Mouse (Mus musculus): ENCODE data around the gene Erp29.

The Erp29 gene

GRCm38 (mm10) chr5:121449976-121450375 is 2.3 kb downstream of the Erp29 start:
- peak; percentile 73 for DNase-seq (ENCODE audit: low spot score)

DNA sequence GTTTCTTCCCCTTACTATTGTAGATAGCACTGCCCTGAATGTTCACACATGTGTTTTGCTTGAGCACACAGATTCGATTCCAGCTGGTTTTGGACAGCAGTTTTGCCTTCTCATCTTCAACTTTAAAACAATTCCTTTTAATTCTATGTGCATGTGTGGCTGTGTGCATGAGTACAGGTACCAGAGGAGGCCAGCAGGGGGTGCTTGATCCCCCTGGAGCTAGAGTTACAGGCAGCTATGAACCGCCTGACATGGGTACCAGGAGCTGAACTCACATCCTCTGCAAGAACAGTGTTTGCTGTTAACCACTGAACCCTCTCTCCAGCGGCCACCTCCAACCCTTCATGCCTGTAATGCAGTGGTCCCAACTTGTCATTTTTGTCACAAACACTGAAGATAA is 3.9 kb downstream of the Erp29 start:
- peak; percentile 20 for DNase-seq (ENCODE audit: low spot score)

DNA sequence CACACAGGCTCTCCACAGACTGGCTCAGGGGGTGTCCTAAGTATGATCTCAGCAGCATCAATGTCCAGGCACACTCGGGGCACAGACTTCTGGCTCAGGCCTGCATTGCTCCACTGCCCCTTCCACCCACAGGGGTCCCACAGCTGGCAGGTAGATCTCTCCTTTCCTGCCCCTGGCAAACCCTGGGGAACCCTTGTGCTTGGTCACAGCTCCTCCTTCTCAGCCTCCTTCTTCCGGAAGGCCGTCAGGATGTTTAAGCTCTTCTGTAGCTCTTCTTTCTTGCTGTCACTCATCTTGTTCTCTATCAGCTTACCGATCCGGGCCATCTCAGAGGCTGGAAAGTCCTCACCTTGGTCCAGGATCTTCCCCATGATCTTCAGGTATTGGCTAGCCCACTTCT is 7.4 kb downstream of the Erp29 start:
- no peak for DNase-seq (ENCODE audit: low spot score)

- DNase-seq (ENCODE audit: low spot score), result peak; percentile 63
Observed at GRCm38 (mm10) chr5:121443548-121443947, 8.8 kb downstream of the Erp29 start.

- DNase-seq (ENCODE audit: low spot score), result no peak
Observed at GRCm38 (mm10) chr5:121438756-121439155, 13.6 kb downstream of the Erp29 start.

DNA sequence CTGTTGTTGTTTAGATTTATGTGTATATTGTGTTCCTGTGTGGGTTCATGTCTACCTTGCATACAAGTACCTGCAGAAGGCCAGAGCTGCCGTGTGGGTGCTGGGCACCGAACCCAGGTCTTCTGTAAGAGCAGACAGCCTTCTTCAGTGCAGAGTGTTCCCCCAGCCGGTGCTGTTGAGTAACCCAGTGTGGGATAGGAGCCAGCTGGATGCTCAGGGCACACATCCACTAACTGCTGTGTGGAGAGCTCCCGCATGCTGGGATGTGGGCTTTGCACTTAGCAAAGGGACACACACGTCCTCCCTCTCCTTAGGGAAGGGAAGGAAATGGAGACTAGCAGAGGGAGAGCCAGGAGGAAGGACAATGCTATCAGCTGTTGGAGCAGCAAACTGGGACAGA is 14.2 kb downstream of the Erp29 start:
- no peak for DNase-seq (ENCODE audit: low spot score)

- no peak for DNase-seq (ENCODE audit: low spot score)
Observed at GRCm38 (mm10) chr5:121428954-121429353, 23.4 kb downstream of the Erp29 start.

DNA sequence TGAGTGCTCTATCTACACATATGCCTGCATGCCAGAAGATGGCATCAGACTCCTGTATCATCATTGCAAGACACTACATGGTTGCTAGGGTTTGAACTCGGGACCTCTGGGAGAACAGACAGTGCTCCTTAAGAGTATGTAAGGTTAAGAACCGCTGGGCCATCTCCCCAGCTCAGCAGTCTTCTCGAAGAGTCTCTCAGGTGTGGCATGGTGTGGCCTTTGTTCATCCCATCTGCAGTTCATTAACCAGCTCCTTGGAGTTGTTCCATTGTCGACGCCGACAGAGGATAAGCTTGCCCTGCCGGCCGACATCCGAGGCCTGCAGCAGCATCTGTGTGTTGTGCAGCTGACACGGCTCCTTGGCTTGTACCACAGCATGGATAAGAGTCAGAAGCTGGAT is 29.0 kb downstream of the Erp29 start:
- DNase-seq (ENCODE audit: low spot score), result no peak

DNA sequence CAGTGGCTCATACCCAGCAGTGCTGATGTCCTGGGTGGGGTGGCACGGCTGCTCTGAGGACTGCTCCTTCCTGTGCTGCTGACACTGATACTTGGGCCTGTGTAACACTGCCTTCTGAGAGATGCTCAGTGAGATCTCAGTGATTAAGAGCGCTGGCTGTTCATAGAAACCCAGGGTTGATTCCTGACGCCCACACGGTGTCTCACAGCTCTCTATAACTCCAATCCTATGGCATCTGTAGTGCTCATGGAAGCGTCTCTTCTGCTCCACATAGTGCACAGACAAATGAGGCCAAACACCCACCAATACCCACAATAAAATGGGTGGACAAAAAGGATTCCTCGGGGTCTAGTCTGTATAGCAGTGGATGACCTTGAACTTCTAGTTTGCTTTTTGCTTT is 29.5 kb downstream of the Erp29 start:
- DNase-seq (ENCODE audit: low spot score), result no peak

DNA sequence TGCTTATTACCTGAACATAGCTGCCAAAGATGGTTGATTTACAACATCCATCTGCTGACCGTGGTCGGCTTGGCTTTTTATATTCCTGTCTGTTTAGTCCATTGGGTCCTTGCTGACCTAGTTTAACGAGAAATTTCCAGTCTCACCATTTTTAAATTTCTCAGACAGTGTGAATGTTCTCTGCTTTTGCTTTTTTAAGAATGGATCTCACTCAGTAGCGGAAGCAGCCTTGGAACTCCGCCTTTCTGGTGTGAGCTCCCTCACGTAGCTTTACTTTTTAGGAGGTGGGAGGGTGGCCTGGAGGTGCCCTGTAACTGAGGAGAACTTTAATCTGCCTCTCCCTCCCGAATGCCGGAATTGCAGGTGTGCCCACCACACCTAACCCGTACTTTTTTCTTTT is 31.6 kb downstream of the Erp29 start:
- DNase-seq (ENCODE audit: low spot score), result no peak

DNA sequence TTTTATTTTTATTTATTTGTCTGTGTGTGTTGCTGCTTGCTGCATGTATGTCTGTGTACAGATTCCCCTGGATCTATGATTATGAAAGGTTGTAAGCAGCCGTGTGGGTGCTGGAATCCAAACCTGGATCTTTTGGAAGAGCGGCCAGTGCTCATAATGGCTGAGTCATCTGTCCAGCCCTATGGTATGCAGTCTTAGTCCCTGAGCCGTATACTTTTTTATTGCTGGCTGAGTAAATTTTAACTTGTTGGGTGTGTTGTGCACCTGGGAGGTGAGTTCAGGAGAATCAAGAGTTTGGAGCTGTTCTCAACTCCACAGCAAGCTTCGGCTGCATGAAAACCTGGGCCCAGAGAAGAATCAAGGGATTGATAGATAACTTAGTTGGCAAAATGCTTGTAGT is 41.3 kb downstream of the Erp29 start:
- DNase-seq (ENCODE audit: low spot score), result no peak

GRCm38 (mm10) chr5:121407856-121408255 is 44.5 kb downstream of the Erp29 start:
- DNase-seq (ENCODE audit: low spot score), result no peak

DNA sequence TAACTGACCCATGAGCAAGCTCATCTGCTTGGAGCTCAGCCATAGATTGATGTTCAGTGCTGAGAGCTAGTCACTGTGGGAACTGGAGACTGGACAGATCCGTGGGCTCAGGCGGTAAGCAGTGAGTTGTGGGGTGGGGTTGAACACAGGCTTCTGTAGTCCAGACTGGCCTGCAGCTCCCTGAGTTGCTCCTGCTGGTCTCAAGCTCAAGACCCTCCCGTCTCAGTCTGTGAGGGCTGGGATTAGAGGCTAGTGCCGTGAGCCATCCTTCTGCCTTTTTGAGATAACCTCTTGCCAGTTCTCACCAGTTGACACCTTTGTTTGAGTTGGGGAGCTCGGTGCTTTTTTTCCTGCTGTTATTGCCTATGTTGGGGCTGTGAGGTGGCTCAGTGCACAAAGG is 51.5 kb downstream of the Erp29 start:
- no peak for DNase-seq (ENCODE audit: low spot score)

DNA sequence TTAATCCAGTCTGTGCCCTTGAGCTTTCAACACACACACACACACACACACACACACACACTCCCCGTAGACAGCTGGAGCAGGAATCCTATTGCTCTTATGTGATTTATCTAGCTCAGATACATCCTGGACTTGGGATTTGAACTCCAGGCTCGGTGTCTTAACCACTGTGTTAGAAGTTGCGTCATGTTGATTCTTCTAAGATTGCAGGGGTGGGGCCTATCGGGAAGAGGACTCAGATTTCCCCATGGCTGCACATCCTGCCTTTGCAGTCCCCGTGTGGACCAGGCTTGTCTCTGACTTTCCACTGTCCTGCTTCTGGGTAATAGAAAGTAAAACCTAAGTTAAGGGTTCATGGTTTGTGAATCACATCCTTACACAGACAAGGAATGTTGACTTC is 52.2 kb downstream of the Erp29 start:
- no peak for DNase-seq (ENCODE audit: low spot score)

DNA sequence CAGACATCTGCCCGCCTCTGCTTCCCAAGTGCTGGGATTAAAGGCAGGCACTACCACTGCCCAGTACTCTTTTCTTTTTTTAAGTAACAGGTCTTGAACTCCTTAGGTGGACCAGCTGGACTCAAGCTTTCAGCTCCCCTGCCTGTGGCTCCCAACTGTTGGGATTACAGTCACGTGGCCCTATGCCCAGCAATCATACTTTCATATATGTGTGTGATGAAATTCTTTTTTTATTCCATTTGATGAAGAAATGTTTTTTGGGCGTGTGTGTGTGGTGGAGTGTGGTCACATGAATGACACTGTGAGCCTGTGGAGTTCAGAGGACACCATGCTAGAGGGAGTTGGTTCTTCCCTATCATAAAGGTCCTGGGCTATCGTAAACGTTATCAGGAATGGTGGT is 52.8 kb downstream of the Erp29 start:
- no peak for DNase-seq (ENCODE audit: low spot score)

DNA sequence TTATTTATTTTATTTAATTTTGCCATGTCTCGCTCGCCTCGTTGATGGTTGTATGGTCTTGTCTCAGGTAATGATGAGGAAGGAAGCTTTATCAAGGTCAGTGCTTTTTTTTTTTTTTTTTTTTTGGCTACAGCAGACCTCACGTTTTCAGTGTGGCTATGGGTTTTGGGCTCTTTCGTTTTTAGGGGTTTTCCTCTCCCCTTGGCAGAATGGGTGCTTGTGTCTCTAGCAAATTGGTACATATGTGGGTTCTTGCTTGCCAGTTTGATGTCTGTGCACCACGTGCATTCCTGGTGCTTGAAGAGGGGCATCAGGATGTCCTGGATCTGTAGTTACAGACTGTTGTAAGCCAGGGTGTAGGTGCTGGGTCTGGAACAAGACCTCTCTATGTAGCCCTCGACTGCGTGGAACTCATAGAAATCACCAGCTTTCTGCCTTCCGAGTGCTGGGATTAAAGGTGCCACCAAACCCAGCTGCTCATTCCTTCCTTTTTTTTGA is 53.3 kb downstream of the Erp29 start:
- DNase-seq (ENCODE audit: low spot score), result no peak

GRCm38 (mm10) chr5:121398146-121398964 is 54.0 kb downstream of the Erp29 start:
- peak; percentile 53 for DNase-seq (ENCODE audit: low spot score)

GRCm38 (mm10) chr5:121397187-121398145 is 54.8 kb downstream of the Erp29 start, which contains the start of gene Naa25:
TSS of gene Naa25 (plus strand) at chr5:121397936.
- peak; percentile 99 for DNase-seq (ENCODE audit: low spot score)

GRCm38 (mm10) chr5:121395621-121396020 is 56.7 kb downstream of the Erp29 start:
- DNase-seq (ENCODE audit: low spot score), result no peak

- no peak for DNase-seq (ENCODE audit: low spot score)
Observed at GRCm38 (mm10) chr5:121393402-121393801, 58.9 kb downstream of the Erp29 start.

DNA sequence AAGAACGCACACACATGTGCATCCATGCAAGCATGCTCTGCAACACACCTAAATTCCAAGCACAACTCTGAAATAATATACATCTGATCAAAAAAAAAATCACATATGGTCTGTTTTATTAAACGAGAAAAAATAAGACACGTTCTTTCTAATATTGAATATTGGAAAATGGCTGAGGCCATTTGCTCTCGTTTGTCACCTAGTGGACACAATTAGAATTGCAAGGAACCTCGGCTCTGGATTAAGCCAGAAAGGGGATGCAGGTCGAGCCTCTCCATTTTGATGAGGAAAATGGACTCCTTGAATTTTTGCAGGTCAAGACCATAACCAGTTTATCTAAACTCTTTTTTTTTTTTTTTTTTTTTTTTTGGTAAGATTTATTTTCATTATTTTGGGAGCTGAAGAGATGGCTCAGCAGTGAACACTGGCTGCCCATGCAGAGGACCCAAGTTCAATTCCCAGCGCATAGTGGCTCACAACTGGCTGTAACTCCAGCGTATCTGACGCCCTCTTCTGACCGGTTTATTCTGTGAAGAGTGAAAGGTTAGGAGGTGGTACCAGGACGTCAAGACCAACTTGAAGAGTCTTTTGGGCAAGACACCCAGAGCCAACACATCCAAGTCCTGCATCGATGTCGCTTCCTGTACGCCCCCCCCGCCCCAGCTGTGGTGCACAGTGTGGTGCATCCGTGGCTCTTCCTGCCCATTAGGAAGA is 59.5 kb downstream of the Erp29 start:
- peak; percentile 79 for DNase-seq (ENCODE audit: low spot score)

GRCm38 (mm10) chr5:121389691-121390090 is 62.6 kb downstream of the Erp29 start:
- no peak for DNase-seq (ENCODE audit: low spot score)

Measured in retina, embryonic 14.5 days (tissue).